Mouse (Mus musculus): ENCODE measurements around the gene Rapgef2.
A peak's percentile ranks its signal among the peaks of the same experiment; 100 is the strongest.

Gene Rapgef2

DNA sequence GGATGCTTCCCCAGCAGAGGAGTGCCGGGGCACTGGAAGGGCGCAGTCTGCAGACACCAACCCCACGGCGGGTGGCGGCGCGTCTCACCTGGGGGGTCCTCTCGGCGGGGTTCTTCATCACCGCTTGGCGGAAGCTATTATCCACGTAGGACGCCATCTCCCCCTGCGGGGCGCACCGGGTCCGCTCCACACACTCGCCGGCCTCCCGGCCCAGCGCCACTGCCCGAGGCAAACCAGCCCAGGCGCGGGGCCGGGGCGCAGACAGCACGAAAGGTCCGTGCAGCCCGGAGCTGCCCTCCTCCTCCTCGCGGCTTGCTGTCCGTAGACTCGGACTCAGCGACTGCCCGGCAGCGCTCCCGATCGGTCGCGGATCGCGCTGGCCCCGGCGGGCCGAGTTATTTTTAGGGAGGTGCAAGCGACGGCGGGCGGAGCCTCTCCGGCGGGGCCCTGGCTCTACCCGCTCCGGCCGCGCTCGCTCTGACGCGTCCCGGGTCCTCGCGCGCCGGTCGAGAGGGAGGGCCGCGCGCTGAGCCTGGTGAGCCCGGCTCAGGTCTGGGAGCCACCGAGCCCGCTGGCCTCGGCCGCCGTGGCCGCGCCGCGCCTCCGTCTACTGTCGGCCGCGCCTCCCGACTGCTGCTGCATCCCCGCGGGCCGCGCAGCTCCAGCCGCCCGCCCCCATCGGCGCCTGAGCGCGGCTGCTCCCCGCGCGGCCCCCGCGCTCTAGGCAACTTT, at the start of gene Rapgef2:
TSS of gene Rapgef2 (minus strand) at position 142 of the 732 bp plus-strand sequence.
- peak; percentile 84 for DNase-seq (ENCODE audit: low read depth, low spot score)

GRCm38 (mm10) chr3:79333643-79334200, 47.4 kb upstream of the Rapgef2 start:
- DNase-seq (ENCODE audit: low read depth, low spot score): no peak

DNA sequence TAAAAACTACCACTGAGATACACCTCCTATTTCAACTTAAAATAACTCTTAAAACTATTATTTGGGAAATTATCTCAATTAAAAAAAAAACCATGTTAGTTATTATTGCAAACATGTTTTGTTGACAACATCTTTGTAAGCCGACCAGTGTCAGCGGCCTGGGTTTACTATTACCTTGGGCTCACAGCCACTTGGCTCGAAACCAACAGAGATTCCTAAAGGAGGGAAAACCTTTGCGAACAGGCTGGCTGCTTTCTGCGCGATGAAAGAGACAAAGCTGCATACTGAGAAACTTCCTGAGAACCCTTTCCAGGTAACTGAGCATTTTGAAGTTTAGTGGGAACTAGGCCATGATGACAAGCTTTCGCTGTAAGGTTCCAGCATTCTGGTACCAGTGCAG, 46.7 kb upstream of the Rapgef2 start:
- no peak for DNase-seq (ENCODE audit: low read depth, low spot score)

DNA sequence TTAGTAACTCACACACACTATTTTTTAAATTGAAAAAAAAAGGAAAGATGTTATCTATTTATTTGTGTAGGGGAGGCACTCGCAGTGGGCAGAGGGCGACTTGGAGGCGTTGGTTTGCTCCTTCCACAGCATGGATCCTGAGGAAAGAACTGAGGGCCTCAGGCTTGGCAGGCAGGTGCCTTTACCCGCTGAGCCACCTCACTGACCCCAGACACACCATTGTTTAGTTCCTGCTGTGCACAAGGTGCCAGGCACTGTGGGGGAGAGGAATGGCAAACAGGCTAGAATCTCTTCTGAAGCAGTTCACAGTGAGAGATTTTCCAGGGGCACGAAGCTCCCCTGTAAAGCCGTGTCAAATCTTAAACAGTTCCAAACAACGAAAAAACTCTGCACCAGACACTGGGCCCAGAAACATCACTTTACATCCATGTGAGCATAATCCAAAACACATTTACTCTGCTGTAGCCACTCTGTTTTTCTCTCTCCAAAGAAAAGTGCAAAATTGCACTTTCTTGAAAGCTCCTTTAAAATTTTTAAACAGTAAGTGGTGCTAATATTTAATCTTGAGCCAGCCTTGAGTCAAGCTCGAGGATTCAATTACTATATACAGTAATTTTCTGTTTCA, 43.5 kb upstream of the Rapgef2 start:
- DNase-seq (ENCODE audit: low read depth, low spot score): no peak

DNA sequence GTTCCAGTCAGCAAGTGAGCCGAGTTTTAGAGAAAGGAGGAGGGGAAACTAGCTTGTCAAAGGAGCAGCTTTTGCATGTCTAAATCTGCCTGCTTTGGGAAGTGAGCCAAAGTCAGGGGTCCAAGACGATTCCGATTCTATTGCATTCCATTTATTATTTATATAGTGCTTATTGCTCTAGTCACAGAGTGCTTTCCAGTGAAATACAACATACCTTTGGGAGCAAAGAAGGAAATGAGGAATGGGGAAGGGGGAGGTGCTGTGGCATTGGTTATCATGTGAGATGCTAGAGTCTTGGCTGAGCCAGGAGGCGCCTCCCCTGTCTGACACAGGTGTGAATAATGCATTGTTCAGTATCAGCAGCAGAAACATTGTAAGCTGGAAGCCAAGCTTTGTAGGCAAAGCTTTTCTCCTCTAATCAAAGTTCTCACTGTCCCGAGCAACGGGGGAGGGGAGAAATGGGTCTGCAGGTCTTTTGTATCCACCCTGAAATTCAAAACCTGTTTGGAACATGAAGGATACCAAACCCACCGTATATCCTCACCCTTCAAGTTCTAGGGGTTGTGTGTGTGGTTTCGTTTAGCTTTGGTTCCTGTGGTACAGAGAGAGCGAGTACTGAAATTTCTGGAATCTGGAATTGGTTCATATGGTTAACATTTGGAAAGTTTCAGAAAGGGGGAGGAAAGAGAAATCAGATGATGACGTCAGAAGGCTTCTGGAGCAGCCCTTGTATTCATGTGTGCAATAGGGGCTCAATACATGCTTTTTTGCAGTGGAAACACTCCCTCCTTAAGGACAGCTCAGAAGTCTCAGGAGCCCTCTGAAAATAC, 38.6 kb upstream of the Rapgef2 start:
- DNase-seq (ENCODE audit: low read depth, low spot score): no peak

- no peak for DNase-seq (ENCODE audit: low read depth, low spot score)
These were observed 27.8 kb upstream of the Rapgef2 start for GRCm38 (mm10) chr3:79314006-79314698.

DNA sequence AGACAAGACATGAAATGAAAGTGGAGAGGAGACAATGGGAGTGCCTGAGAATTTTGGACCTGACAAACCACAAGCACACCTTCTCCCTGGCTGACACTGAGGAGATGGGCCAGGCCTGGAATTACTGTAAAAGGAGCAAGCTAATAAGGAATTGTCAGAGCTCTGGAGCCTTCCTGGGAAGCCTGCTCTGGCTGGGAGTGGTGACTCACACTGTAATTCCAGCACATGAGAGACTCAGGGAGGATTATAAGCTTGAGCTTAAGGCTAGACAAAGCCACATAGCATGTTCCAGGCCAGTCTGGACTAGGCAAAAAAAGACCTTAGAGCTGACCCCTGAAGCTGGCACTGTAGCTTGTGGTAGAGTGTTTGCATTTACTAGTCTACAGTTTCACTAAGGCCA, 25.6 kb upstream of the Rapgef2 start:
- no peak for DNase-seq (ENCODE audit: low read depth, low spot score)

DNA sequence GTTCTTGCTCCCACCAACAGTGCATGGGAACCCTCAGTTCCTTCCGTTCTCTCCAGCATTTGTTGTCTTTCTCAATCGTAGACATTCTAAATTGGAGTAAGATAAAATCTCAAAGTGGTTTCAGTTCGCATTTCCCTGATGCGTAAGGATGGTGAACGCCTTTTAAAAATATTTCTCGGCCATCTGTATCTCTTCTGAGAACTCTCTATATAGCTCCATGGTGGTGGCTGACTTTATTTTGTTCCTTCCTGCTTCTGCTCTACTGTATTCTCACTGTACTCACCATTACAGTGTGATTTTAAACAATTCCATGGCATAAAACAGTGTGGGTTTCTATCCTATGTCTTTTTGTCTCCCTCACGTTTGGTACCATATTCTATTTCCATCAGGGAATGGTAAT, 23.9 kb upstream of the Rapgef2 start:
- no peak for DNase-seq (ENCODE audit: low read depth, low spot score)

DNA sequence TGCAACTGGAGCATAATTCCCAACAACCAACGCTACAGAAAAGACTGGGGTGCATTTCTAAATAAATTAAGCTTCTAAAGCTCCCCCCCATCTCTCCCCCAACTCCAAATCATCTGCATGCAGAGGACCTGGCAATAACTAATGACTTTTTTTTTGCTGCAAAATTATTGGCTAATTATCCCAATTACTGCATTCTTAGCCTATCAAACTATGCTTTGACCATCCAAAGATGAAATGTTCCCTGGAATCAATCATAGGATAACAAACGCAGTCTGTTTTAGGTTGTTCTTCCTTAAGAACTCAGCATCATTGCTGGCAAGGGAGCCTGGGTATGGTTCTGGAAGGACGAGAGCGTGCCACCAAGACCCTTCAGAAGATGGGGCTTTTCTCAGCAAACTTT, 22.3 kb upstream of the Rapgef2 start:
- DNase-seq (ENCODE audit: low read depth, low spot score): no peak

- no peak for DNase-seq (ENCODE audit: low read depth, low spot score)
These were observed 13.1 kb upstream of the Rapgef2 start for GRCm38 (mm10) chr3:79299401-79299800.

DNA sequence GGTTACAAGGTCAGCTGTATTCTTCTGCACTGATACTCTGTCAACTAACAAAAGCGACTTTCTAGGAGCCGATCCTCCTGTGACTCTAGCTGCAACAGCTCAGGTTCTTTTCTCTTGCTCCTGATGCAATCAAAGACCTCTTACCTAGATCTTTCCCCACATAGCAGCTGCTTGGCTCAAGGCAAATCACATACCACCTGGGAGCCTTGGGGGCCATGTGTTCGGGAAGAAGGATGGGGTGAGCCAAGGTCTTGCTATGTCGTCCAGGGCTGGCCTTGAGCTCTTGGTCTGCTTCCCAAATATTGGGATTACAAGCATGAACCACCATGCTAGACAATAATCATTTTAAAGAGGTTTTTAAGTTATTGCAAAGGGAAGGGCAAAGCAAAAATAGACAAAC, 11.0 kb upstream of the Rapgef2 start:
- no peak for DNase-seq (ENCODE audit: low read depth, low spot score)

DNA sequence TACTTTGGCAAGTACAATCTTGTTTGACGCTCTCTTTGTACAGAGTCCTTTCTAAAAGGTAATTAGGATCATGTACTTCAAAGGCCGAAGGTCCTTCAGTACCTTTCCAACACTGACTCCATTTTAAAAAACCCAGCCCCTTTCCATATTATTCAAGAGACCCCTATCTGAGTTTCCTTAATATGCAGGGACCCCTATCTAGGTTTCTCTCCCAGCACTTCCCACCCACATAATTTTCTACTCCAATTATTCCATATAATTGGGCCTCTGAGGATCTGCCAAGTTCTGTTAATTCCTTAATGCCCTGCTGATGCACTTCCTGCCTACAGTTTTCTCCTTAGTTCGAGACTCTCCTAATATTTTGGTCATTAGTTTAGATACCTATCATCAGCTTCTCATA, 10.3 kb upstream of the Rapgef2 start:
- DNase-seq (ENCODE audit: low read depth, low spot score): no peak

GRCm38 (mm10) chr3:79296049-79296448, 9.7 kb upstream of the Rapgef2 start:
- DNase-seq (ENCODE audit: low read depth, low spot score): no peak

DNA sequence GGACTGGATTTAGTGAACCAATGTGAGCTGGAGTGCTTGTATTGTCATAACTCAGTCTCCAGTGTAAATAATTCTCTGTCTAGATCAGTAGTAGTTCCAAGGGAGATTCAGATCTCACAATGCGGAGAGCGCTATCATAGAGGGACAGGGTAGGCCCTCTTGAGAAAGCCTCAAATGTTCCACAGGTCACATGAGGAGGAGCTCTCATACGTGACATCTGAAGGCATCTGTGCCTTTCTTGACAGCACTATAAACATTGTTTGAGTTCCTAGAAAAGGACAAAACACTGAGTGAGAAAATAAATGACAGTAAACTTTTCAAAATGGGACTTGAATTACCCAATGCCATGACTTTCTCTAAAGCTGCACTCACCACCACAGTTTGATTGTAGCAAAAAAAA, 8.4 kb upstream of the Rapgef2 start:
- DNase-seq (ENCODE audit: low read depth, low spot score): no peak

GRCm38 (mm10) chr3:79293023-79293422, 6.7 kb upstream of the Rapgef2 start:
- no peak for DNase-seq (ENCODE audit: low read depth, low spot score)

GRCm38 (mm10) chr3:79289050-79289449, 2.7 kb upstream of the Rapgef2 start:
- no peak for DNase-seq (ENCODE audit: low read depth, low spot score)

DNA sequence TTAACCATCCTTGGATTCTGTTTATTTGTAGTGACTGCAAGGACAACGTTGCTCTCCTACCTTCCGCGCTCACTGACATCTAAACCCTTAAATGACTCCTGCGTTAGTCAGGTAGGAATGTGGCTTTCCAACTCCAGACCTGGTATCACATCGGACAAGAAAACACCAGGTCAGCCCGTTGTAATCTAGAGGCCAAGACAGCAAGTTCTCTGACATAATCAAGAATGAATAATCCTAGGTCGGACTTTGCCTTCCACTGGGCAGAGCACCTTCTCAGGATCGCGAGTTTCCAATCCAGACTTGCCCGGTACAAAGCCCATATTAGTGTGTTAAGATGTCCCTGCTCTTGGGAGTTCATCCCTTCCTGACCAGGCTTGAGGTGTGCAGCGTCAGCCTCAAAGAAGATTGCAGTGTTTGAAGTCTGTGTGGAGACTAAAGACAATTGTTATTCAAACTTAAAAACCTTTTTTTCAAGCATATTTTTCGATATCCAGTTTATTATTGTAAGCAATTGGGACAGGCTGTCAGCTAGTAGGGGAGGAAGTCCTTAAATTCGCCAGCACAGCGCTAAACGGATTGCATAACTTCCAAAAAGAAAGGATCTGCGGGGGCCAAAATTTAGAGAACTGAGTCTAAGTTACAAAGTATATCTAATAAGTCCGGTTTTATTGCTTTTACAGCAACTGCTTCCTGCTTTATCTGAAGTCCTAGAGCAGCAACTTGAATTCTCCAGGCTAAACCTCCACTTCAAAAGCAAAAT, 1.6 kb upstream of the Rapgef2 start:
- no peak for DNase-seq (ENCODE audit: low read depth, low spot score)

DNA sequence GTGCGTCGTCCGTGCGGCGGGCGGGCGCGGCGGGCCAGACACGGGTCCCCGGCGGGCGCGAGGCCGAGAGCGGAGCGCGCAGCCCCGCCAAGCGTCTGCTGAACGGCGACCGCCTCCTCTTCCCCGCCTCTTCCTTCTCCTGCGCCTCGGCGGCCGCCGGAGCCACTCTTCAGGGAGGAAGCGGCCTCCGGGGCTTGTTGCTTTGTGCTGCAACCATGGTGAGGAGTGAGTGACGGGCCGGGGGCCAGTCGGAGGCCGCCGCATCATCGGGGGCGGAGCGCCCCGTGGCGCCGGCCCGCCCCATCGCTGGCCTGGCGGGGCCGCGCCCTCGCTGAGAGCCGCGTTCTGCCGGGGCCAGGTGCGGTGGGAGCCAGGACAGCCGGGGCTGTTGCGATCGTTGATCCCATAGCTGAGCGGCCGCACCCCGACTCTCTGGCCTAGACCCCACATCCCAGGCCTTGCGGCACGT, 825 bp upstream of the Rapgef2 start:
- DNase-seq (ENCODE audit: low read depth, low spot score): peak; percentile 94

GRCm38 (mm10) chr3:79286031-79286375, 314 bp downstream of the Rapgef2 start:
- peak; percentile 50 for DNase-seq (ENCODE audit: low read depth, low spot score)

GRCm38 (mm10) chr3:79285097-79285675, 1.1 kb downstream of the Rapgef2 start:
- DNase-seq (ENCODE audit: low read depth, low spot score): no peak

DNA sequence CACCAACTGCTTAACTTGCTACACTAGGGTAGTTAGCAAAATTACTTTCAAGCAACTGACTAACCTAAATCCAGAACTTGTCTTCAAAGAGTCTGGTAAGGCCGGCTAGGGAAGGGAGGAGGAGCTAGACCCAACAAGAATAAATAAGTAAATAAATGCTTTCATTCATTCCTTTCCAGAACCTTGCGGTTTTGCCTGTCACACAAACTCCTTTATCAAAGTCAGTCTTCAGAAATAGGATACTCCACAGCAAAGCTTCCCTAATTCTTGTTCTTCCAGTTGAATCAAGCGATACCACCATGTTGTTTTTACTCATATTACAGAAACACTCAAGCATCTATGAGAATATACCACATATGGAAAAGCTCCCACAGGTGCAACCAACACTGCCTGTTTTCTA, 2.3 kb downstream of the Rapgef2 start:
- no peak for DNase-seq (ENCODE audit: low read depth, low spot score)
